Mouse (Mus musculus): ENCODE results near the gene Ddah1.

DNA sequence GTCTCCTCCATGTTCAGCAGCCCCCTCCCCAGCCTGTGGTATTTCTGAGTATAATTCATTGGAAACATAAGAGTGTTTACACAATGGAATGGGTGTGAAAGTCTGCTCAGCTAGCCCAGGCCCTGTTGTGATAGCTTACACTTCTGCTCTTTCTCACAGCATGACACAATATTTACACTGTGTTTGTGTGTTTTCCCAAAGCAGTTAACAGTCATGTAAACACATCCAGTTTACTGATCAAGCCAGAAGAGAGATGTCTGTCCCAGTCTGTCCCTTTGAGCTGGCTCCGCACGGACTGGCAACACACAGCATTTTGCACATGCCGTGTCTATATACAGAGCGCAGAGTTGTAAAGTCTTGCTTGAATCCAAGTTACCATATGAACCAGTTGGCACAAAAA lies 32.2 kb downstream of the Ddah1 start:
- no peak for TF ChIP-seq CTCF (IDR thresholded peaks at IDR 0.05; ENCODE audit: borderline replicate concordance, extremely low read depth, insufficient read depth, insufficient read length)
- no peak for TF ChIP-seq POLR2A (IDR thresholded peaks at IDR 0.05; ENCODE audit: borderline replicate concordance, extremely low read depth, insufficient read depth, insufficient read length, poor library complexity, severe bottlenecking)

All from brain, embryonic 14.5 days (tissue).